Mouse (Mus musculus): Measurements from ENCODE around the gene Vmn2r89.

- TF ChIP-seq CTCF (IDR thresholded peaks at IDR 0.05; ENCODE audit: low read depth) (no peak), EP300 (IDR thresholded peaks at IDR 0.05; ENCODE audit: low read depth) (no peak)
Observed at GRCm38 (mm10) chr14:51496955-51497354, 45.3 kb downstream of the Vmn2r89 start.
